Mouse (Mus musculus) G1E (cell line): Measurements from ENCODE around the gene Olfr617.

Experiments used
- CTCF ChIP-seq: IDR thresholded peaks from 2 replicates; pipeline ENCODE4 v1.5.1; 2012; ENCODE audit warnings: low read depth, low read length, inconsistent platforms, mixed read lengths
- TAL1 ChIP-seq: conservative IDR thresholded peaks from 2 replicates; pipeline ENCODE4 v1.6.1; 2012; ENCODE audit warnings: low read depth, low read length, inconsistent platforms, mixed read lengths

- no peak for TF ChIP-seq TAL1
- no peak for TF ChIP-seq CTCF
These were observed 34.6 kb downstream of the Olfr617 start for GRCm38 (mm10) chr7:103607425-103607824.
